Mouse (Mus musculus) liver, adult 2 months (tissue): ENCODE data around the gene Frem1.

Experiments used
- CTCF ChIP-seq: fragments of 200-500 bp; IDR thresholded peaks from 2 replicates; pipeline ENCODE4 v1.5.1; 2011; ENCODE audit warnings: low read depth, low read length, control low read depth
- POLR2A ChIP-seq: fragments of 200-500 bp; IDR thresholded peaks from 2 replicates; pipeline ENCODE4 v1.6.1; 2011; ENCODE audit warnings: low read length, control low read depth; ENCODE audit not compliant: insufficient read depth; ENCODE audit errors: extremely low read depth

DNA sequence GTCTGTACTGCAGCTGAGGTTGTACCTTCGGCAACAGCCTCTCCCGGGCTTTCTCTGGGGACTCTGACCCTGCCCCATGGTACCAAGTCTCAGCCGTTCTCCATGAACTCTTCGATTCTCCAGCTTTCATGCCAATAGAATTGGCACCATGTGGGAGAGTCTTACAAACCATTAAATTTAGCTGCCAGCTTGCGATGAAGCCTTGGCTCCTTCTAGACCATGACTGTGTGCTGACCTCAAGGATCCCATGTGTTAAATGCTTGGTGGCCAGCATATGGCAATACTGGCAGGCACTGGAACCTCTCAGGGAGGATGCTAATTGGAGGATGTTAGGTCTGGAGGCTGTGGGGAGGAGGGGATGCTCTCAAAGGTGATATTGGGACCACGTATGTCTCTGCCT lies 4.4 kb upstream of the Frem1 start:
- TF ChIP-seq CTCF: no peak
- no peak for TF ChIP-seq POLR2A
